Mouse (Mus musculus): ENCODE results near the gene Iqschfp. TPM values are rescaled to one million over a fixed set of nuclear protein-coding genes. Genes with fewer than 3 reads are reported as not detected.

The Iqschfp gene
- polyA plus RNA-seq, 1 experiment from 2014 or later: not detected

DNA sequence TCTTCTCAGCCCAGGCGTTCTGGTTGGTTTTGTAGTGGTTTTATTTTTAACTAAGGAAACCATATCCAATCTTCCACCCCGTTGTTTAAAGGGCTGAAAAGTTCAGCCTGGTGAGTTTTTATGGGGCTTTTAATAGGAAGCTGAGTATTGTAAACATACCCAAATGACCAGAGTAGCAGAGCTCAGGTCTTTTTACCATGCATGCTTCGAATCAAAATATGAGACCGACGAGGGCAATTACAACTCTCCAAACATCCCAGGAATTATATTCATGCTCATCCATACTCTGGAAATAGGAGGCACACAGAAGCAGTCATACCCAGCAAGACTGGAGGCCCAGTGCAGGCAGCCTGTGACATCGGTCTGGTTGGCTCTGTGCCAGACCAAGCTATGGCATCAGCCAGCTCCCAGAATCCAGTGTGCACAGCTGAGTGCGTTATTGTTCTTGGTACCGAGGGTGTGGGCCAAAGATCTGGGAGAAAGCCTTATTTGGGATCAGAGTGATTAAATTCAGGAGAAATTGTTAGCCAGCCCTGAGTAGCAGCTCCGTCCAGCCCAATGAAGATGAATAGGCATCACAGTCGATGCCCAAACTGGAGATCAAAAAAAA is 703.4 kb downstream of the Iqschfp start:
- Histone ChIP-seq H3K36me3 (replicated peaks; ENCODE audit: insufficient read depth, low read length) (no peaks in the 10 kb centered on the region), H3K9ac (replicated peaks) (no peak overlapping the region), H3K27ac (ENCODE audit: low read depth) (no peak overlapping the region), H3K4me2 (ENCODE audit: low read depth, low read length) (no peak overlapping the region), H3K9me3 (ENCODE audit: low read length) (no peaks in the 10 kb centered on the region), H3K4me1 (ENCODE audit: insufficient read depth) (peaks cover 15% of the 10 kb centered on the region; the same call in 1 of the 2 replicates), H3K27me3 (ENCODE audit: insufficient read depth, low read length) (no peaks in the 10 kb centered on the region), H3K4me3 (ENCODE audit: low read depth, low read length) (no peak overlapping the region)
- 70% methylated on average over 10 of the region's 10 CpGs for WGBS (ENCODE audit: insufficient replicate concordance)
- no peak for DNase-seq
- TF ChIP-seq CTCF (IDR thresholded peaks at IDR 0.05; ENCODE audit: low read depth): no peak
- no peak for TF ChIP-seq EP300 (IDR thresholded peaks at IDR 0.05; ENCODE audit: low read depth)
- no peak for ATAC-seq

DNA sequence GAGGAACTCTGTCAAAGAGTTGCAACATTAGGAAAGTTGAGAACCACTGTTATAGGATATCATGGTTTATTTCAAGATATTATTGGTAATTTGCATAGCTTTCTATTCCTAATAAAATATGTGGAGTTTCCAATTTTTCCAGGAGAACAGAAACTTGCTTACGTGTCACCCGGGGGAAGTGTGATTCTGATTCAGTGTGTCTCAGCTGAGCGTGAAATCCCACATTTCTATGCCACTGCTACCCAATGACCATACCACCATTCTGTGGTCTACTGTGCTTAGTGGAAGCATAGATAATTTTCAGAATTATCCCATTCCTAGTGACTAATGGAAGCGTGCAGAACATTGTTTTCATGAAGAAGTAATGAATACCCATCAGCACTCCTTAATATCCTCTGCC is 704.9 kb downstream of the Iqschfp start:
- Histone ChIP-seq H3K4me3 (ENCODE audit: low read depth, low read length) (no peak overlapping the region), H3K36me3 (replicated peaks; ENCODE audit: insufficient read depth, low read length) (no peaks in the 10 kb centered on the region), H3K4me2 (ENCODE audit: low read depth, low read length) (no peak overlapping the region), H3K27me3 (ENCODE audit: insufficient read depth, low read length) (no peaks in the 10 kb centered on the region), H3K9me3 (ENCODE audit: low read length) (no peaks in the 10 kb centered on the region), H3K9ac (replicated peaks) (no peak overlapping the region), H3K27ac (ENCODE audit: low read depth) (no peak overlapping the region), H3K4me1 (ENCODE audit: insufficient read depth) (peaks cover 15% of the 10 kb centered on the region; the same call in 1 of the 2 replicates)
- 87% methylated on average over 4 of the region's 4 CpGs for WGBS (ENCODE audit: insufficient replicate concordance)
- ATAC-seq (no peak), DNase-seq (no peak)
- TF ChIP-seq EP300 (IDR thresholded peaks at IDR 0.05; ENCODE audit: low read depth) (no peak), CTCF (IDR thresholded peaks at IDR 0.05; ENCODE audit: low read depth) (no peak)

DNA sequence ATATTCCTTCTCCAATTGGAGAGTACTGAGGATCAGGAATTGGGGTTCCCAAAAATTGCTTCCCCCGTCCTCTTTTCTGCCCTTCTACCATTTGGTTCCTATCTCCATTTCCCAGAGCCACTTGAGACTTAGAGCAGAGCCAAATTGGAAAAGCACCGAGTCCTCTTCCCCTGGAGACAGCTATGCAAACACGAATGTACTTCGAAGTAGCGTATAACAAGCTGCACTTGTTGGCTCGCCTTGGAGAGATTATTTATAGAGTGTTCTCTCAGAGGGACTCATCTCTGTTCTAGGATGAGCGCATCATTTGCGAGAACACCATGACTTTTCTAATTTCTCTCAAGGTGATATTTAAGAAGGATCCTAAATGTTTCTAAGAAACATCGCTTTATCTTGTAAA is 710.9 kb downstream of the Iqschfp start:
- Histone ChIP-seq H3K4me2 (ENCODE audit: low read depth, low read length) (no peak overlapping the region), H3K9ac (replicated peaks) (no peak overlapping the region), H3K27me3 (ENCODE audit: insufficient read depth, low read length) (no peaks in the 10 kb centered on the region), H3K4me3 (ENCODE audit: low read depth, low read length) (no peak overlapping the region), H3K27ac (ENCODE audit: low read depth) (no peak overlapping the region), H3K36me3 (replicated peaks; ENCODE audit: insufficient read depth, low read length) (no peaks in the 10 kb centered on the region), H3K4me1 (ENCODE audit: insufficient read depth) (no peaks in the 10 kb centered on the region), H3K9me3 (ENCODE audit: low read length) (no peaks in the 10 kb centered on the region)
- TF ChIP-seq CTCF (IDR thresholded peaks at IDR 0.05; ENCODE audit: low read depth) (no peak), EP300 (IDR thresholded peaks at IDR 0.05; ENCODE audit: low read depth) (no peak)
- 85% methylated on average over 9 of the region's 9 CpGs for WGBS (ENCODE audit: insufficient replicate concordance)
- ATAC-seq: no peak
- no peak for DNase-seq

DNA sequence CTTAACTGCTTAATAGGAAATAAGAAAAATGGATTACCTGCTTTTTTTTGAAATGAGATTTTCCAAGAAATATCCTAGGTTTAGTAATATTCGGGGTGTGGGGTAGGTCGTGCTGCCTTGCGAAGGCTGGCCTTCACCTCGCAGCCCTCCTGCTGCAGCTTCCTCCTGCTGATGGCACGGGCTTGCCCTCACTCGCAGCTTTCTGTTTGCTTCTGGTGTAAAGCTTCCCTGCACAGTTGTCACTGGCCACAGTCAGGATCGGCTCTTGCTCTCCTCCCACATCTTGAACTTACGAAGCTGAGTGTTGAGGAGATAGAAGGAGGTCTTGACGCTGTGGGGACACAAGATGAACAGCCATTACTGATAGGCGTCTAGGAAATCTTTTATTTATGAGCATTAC is 712.4 kb downstream of the Iqschfp start:
- Histone ChIP-seq H3K4me1 (ENCODE audit: insufficient read depth) (no peaks in the 10 kb centered on the region), H3K4me2 (ENCODE audit: low read depth, low read length) (no peak overlapping the region), H3K9ac (replicated peaks) (no peak overlapping the region), H3K9me3 (ENCODE audit: low read length) (no peaks in the 10 kb centered on the region), H3K4me3 (ENCODE audit: low read depth, low read length) (no peak overlapping the region), H3K27ac (ENCODE audit: low read depth) (no peak overlapping the region), H3K27me3 (ENCODE audit: insufficient read depth, low read length) (no peaks in the 10 kb centered on the region), H3K36me3 (replicated peaks; ENCODE audit: insufficient read depth, low read length) (no peaks in the 10 kb centered on the region)
- WGBS (ENCODE audit: insufficient replicate concordance): 60% methylated on average over 10 of the region's 10 CpGs
- DNase-seq (no peak), ATAC-seq (no peak)
- TF ChIP-seq EP300 (IDR thresholded peaks at IDR 0.05; ENCODE audit: low read depth): no peak
- TF ChIP-seq CTCF (IDR thresholded peaks at IDR 0.05; ENCODE audit: low read depth): no peak

DNA sequence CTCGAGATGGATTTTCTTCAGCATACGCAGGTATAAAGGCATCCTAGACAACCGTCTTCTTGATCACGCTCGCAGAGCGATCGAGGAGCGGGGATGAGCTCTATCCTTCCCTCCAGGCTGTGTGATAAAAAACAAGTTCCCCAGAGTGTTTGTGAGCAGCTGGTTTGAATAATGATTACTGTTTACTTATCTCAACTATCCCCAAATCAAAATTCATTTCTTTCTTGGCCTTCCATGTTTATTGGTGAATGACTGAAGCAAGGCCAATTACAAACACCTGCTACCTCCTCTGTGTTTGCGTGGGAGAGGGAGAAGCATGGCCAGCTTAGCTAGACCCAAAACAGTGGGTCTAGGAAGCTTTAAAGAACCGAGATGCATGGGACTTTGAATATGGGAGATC is 712.9 kb downstream of the Iqschfp start:
- TF ChIP-seq EP300 (IDR thresholded peaks at IDR 0.05; ENCODE audit: low read depth) (no peak), CTCF (IDR thresholded peaks at IDR 0.05; ENCODE audit: low read depth) (no peak)
- no peak overlapping the region for H3K4me3 ChIP-seq (ENCODE audit: low read depth, low read length)
- DNase-seq (no peak), ATAC-seq (no peak)
- H3K9me3 ChIP-seq (ENCODE audit: low read length): no peaks in the 10 kb centered on the region
- no peak overlapping the region for H3K27ac ChIP-seq (ENCODE audit: low read depth)
- H3K27me3 ChIP-seq (ENCODE audit: insufficient read depth, low read length): no peaks in the 10 kb centered on the region
- H3K4me1 ChIP-seq (ENCODE audit: insufficient read depth): no peaks in the 10 kb centered on the region
- H3K4me2 ChIP-seq (ENCODE audit: low read depth, low read length): no peak overlapping the region
- H3K9ac ChIP-seq (replicated peaks): no peak overlapping the region
- H3K36me3 ChIP-seq (replicated peaks; ENCODE audit: insufficient read depth, low read length): no peaks in the 10 kb centered on the region
- 77% methylated on average over 10 of the region's 10 CpGs for WGBS (ENCODE audit: insufficient replicate concordance)

DNA sequence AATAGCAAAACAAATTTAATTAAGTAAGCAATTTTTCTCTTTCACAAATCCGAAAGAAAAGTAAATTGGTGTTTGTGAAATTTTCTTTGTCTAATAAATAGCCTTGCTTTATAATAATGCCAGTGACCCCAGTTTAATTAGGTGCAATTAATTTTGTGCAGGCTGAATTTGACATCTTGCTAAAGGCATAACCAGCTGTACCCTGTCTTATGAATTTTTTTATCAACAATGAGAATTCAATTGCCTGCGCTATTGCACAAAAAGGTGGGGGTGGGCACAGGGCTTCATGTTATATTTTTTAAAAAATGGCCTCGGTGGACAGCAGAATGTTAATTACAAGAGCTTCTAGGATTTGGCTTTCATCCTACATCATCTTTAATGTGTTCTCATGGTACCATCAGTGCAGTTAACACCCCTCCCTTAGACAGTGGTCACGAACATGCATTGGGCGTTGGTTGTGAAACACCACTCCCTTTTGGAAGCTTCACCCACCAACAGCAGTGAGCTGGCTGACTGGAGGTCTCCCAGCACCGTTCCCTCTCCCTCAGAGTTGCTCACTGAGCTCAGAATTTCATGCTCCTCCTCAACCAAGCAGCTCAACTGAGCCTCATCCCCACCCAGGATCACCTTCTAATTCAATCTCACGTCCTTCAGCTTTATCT is 714.0 kb downstream of the Iqschfp start:
- TF ChIP-seq CTCF (IDR thresholded peaks at IDR 0.05; ENCODE audit: low read depth): no peak

More for the DNA sequence above, 714.0 kb downstream of the Iqschfp start:
- 75% methylated on average over 7 of the region's 7 CpGs for WGBS (ENCODE audit: insufficient replicate concordance)
- Histone ChIP-seq H3K27me3 (ENCODE audit: insufficient read depth, low read length) (no peaks in the 10 kb centered on the region), H3K4me1 (ENCODE audit: insufficient read depth) (no peaks in the 10 kb centered on the region), H3K9ac (replicated peaks) (no peak overlapping the region), H3K4me2 (ENCODE audit: low read depth, low read length) (no peak overlapping the region), H3K27ac (ENCODE audit: low read depth) (no peak overlapping the region), H3K9me3 (ENCODE audit: low read length) (no peaks in the 10 kb centered on the region), H3K36me3 (replicated peaks; ENCODE audit: insufficient read depth, low read length) (no peaks in the 10 kb centered on the region), H3K4me3 (ENCODE audit: low read depth, low read length) (no peak overlapping the region)
- DNase-seq (no peak), ATAC-seq (no peak)

Data from liver, postnatal 0 days (tissue).